Mouse (Mus musculus) gastrocnemius, postnatal 14 days (tissue): ENCODE measurements around the gene Nfe2l1. TPM values are rescaled to one million over a fixed set of nuclear protein-coding genes. Genes with fewer than 3 reads are reported as not detected.
"Not testable (repeated sequence)": the region's sequence is repeated elsewhere in the genome, so short reads cannot be mapped to it uniquely, and the experiment has no call there.

Experiments used
- DNase-seq: peaks from one replicate; pipeline ENCODE4 v3.0.0; 2021; ENCODE audit warnings: mixed read lengths
- intact Hi-C: fragments of 180-260 bp; cut with DNase I; formaldehyde crosslinking; loops from one replicate; pipeline ENCODE4 v1.15.1; 2025; ENCODE audit warnings: low total_unique reads
- total RNA-seq, 2 experiments: library from RNA; stranded (reverse); gene quantifications; 2 replicates each; pipeline ENCODE4 v1.2.3; 2021

Gene Nfe2l1
- total RNA-seq, 2 experiments from 2014 or later: 241 to 268 TPM

- DNase-seq: no peak
- intact Hi-C loops: no loop called here
These were observed 34.3 kb downstream of the Nfe2l1 start for GRCm38 (mm10) chr11:96795491-96795890.

GRCm38 (mm10) chr11:96790681-96791080 is 39.1 kb downstream of the Nfe2l1 start:
- no peak for DNase-seq
- intact Hi-C loops: no loop called here

- intact Hi-C loops: no loop called here
- no peak for DNase-seq
These were observed 39.8 kb downstream of the Nfe2l1 start for GRCm38 (mm10) chr11:96789990-96790389.

GRCm38 (mm10) chr11:96788871-96789795 is 40.6 kb downstream of the Nfe2l1 start, which contains the start of gene Cbx1:
Gene Cbx1, plus strand, starts transcription at chr11:96789127.
- intact Hi-C loops: no loop called here
- DNase-seq: peak; percentile 90

GRCm38 (mm10) chr11:96786731-96787450 is 42.9 kb downstream of the Nfe2l1 start:
- no peak for DNase-seq
- intact Hi-C loops: no loop called here

GRCm38 (mm10) chr11:96784847-96785246 is 44.9 kb downstream of the Nfe2l1 start:
- intact Hi-C loops: loop anchor here (5.0 kb wide), 1 partner anchor 72 kb away; no protein-coding TSS in a partner anchor
- peak; percentile 62 for DNase-seq

GRCm38 (mm10) chr11:96781425-96781824 is 48.3 kb downstream of the Nfe2l1 start:
- intact Hi-C loops: loop anchor here (5.0 kb wide), 1 partner anchor 76 kb away; no protein-coding TSS in a partner anchor
- no peak for DNase-seq

- intact Hi-C loops: loop anchor here (5.0 kb wide), 1 partner anchor 77 kb away; no protein-coding TSS in a partner anchor
- no peak for DNase-seq
These were observed 49.5 kb downstream of the Nfe2l1 start for GRCm38 (mm10) chr11:96780306-96780705.

- DNase-seq, intact Hi-C loops: not testable (repeated sequence)
These were observed 51.6 kb downstream of the Nfe2l1 start for GRCm38 (mm10) chr11:96778061-96778627.

GRCm38 (mm10) chr11:96776968-96777962 is 52.5 kb downstream of the Nfe2l1 start, which contains the start of gene Snx11:
Gene Snx11, minus strand, starts transcription at chr11:96777559.
- DNase-seq: peak; percentile 99
- intact Hi-C loops: no loop called here

GRCm38 (mm10) chr11:96776068-96776467 is 53.7 kb downstream of the Nfe2l1 start:
- intact Hi-C loops: no loop called here
- DNase-seq: no peak

GRCm38 (mm10) chr11:96775665-96776064 is 54.1 kb downstream of the Nfe2l1 start:
- no peak for DNase-seq
- intact Hi-C loops: no loop called here

- intact Hi-C loops: no loop called here
- no peak for DNase-seq
These were observed 54.7 kb downstream of the Nfe2l1 start for GRCm38 (mm10) chr11:96775063-96775462.

GRCm38 (mm10) chr11:96774536-96774935 is 55.2 kb downstream of the Nfe2l1 start:
- intact Hi-C loops: no loop called here
- no peak for DNase-seq

- intact Hi-C loops: no loop called here
- no peak for DNase-seq
These were observed 57.4 kb downstream of the Nfe2l1 start for GRCm38 (mm10) chr11:96772413-96772812.

GRCm38 (mm10) chr11:96771274-96771975 is 58.3 kb downstream of the Nfe2l1 start:
- intact Hi-C loops: no loop called here

GRCm38 (mm10) chr11:96768240-96768639 is 61.5 kb downstream of the Nfe2l1 start:
- intact Hi-C loops: no loop called here
- DNase-seq: no peak

More at GRCm38 (mm10) chr11:96771274-96771975, 58.3 kb downstream of the Nfe2l1 start:
- DNase-seq: no peak
